Mouse (Mus musculus) myocyte (in vitro differentiated cells): ENCODE measurements around the gene Ttyh2. TPM values are rescaled to one million over a fixed set of nuclear protein-coding genes. Genes with fewer than 3 reads are reported as not detected.

Experiments
- H3K27me3 ChIP-seq: one replicate; pipeline ENCODE4 v1.6.1; 2011; ENCODE audit not compliant: control insufficient read depth, insufficient read depth, insufficient read length
- H3K36me3 ChIP-seq: one replicate; pipeline ENCODE4 v1.6.1; 2011; ENCODE audit not compliant: control insufficient read depth, insufficient read depth
- H3K4me2 ChIP-seq: one replicate; pipeline ENCODE4 v1.6.1; 2011; ENCODE audit warnings: low read depth, control low read depth
- H3K4me3 ChIP-seq: one replicate; pipeline ENCODE4 v1.5.1; 2011; ENCODE audit warnings: mild to moderate bottlenecking, control low read depth, moderate library complexity
- H3K79me2 ChIP-seq: one replicate; pipeline ENCODE4 v1.6.1; 2011; ENCODE audit not compliant: control insufficient read depth, insufficient read depth
- H3ac ChIP-seq: one replicate; pipeline ENCODE4 v1.6.1; 2011; ENCODE audit not compliant: control insufficient read depth, insufficient read length
- CEBPB ChIP-seq: IDR thresholded peaks from 2 replicates; pipeline ENCODE4 v1.6.1; 2011; ENCODE audit warnings: mild to moderate bottlenecking, moderate library complexity; ENCODE audit not compliant: poor library complexity, insufficient read depth, severe bottlenecking
- E2F4 ChIP-seq: IDR thresholded peaks from one replicate; pipeline ENCODE4 v1.6.1; 2011; ENCODE audit warnings: mild to moderate bottlenecking, control low read depth, moderate library complexity; ENCODE audit not compliant: insufficient read depth
- MAX ChIP-seq: IDR thresholded peaks from one replicate; pipeline ENCODE4 v1.6.1; 2011; ENCODE audit warnings: low read depth, mild to moderate bottlenecking, control low read depth
- MYOD1 ChIP-seq, 3 experiments: IDR thresholded peaks; one replicate each; pipeline ENCODE4 v1.6.1; 2011; ENCODE audit warnings: control low read depth in 2 of 3, low read depth in 2 of 3, mild to moderate bottlenecking in 2 of 3, moderate library complexity in 1 of 3; ENCODE audit not compliant: insufficient read length in 2 of 3, control insufficient read depth in 1 of 3
- MYOG ChIP-seq, 3 experiments: IDR thresholded peaks; one replicate each; pipeline ENCODE4 v1.6.1; 2011; ENCODE audit warnings: control low read depth in 2 of 3, low read depth in 2 of 3, mild to moderate bottlenecking in 2 of 3; ENCODE audit not compliant: insufficient read length in 2 of 3, control insufficient read depth in 1 of 3, insufficient read depth in 1 of 3
- POLR2A ChIP-seq: IDR thresholded peaks from one replicate; pipeline ENCODE4 v1.6.1; 2011; ENCODE audit warnings: low read depth, mild to moderate bottlenecking, control low read depth, moderate library complexity; ENCODE audit not compliant: insufficient read length
- POLR2AphosphoS2 ChIP-seq: IDR thresholded peaks from one replicate; pipeline ENCODE4 v1.6.1; 2011; ENCODE audit warnings: low read depth, control low read depth; ENCODE audit not compliant: insufficient read length
- REST ChIP-seq: IDR thresholded peaks from one replicate; pipeline ENCODE4 v1.6.1; 2011; ENCODE audit warnings: mild to moderate bottlenecking, control low read depth, moderate library complexity; ENCODE audit not compliant: insufficient read depth, insufficient read length
- SRF ChIP-seq: IDR thresholded peaks from one replicate; pipeline ENCODE4 v1.6.1; 2011; ENCODE audit warnings: low read depth; ENCODE audit not compliant: control insufficient read depth, insufficient read length
- TCF12 ChIP-seq: IDR thresholded peaks from one replicate; pipeline ENCODE4 v1.6.1; 2011; ENCODE audit warnings: mild to moderate bottlenecking, control low read depth; ENCODE audit not compliant: poor library complexity, insufficient read depth, severe bottlenecking
- TCF3 ChIP-seq: IDR thresholded peaks from one replicate; pipeline ENCODE4 v1.6.1; 2011; ENCODE audit warnings: low read depth, control low read depth; ENCODE audit not compliant: insufficient read length
- USF1 ChIP-seq: IDR thresholded peaks from one replicate; pipeline ENCODE4 v1.6.1; 2011; ENCODE audit warnings: low read depth, mild to moderate bottlenecking, control low read depth, moderate library complexity
- polyA plus RNA-seq: library from polyadenylated mRNA; unstranded; fragments of >200 nt; fragmentation: generic; extraction: Trizol; gene quantifications from one replicate; pipeline ENCODE4 v1.2.1, GENCODE M21; 2012; ENCODE audit warnings: missing spikeins

Gene Ttyh2
- polyA plus RNA-seq, 1 experiment = 40.6 TPM

DNA sequence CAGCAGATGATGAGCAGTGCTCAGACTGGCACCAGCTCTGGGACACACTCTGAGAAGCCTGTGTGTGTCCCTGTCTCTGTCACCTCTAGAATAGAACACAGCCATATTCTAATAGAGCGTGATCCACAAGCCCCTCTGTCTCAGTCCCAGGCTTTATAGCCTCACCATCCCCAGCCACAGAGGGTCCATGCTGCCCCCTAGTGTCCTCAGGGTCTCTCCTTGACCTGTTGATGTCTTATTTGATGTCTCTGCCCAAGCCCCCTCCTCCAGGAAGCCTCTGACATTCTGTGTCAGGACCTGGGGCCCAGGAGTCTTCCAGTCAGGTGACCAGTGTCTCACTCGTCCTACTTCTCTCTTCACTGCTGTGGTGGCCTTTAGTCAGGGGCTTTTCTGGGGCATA lies 31.1 kb upstream of the Ttyh2 start:
- no peaks in the 10 kb centered on the region for H3K79me2 ChIP-seq
- TF ChIP-seq MAX (no peak), SRF (no peak), POLR2A (no peak), E2F4 (no peak), REST (no peak), USF1 (no peak), TCF12 (no peak), MYOG (IDR thresholded peaks at IDR 0.05; ENCODE audit: control insufficient read depth in 1 of 3, insufficient read depth in 1 of 3, insufficient read length in 2 of 3, low read depth in 2 of 3) (no peak), CEBPB (no peak), TCF3 (no peak), MYOD1 (IDR thresholded peaks at IDR 0.05; ENCODE audit: control insufficient read depth in 1 of 3, insufficient read length in 2 of 3, low read depth in 2 of 3) (no peak), POLR2AphosphoS2 (no peak)
- H3K4me3 ChIP-seq = no peak overlapping the region
- no peaks in the 10 kb centered on the region for H3K36me3 ChIP-seq
- H3K27me3 ChIP-seq = peaks cover 10% of the 10 kb centered on the region
- H3ac ChIP-seq = no peak overlapping the region
- no peak overlapping the region for H3K4me2 ChIP-seq

DNA sequence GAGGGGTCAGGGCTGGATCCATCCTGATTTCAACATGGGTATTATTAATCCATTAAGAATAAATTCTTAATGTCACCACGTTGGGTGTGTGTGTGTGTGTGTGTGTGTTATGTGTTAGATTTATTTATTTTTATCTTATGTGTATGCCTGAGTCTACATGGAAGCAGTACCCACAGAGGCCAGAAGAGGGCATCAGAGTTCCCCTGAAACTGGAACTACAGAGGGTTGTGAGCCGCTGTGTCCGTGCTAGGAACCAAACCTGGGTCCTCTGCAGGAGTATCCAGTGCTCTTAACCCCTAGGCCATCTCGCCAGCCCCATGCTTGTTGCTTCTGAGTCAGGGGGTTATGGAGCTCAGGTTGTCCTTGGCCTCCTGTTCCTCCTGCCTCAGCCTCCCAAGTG lies 25.7 kb upstream of the Ttyh2 start:
- H3K79me2 ChIP-seq = no peaks in the 10 kb centered on the region
- TF ChIP-seq TCF12 (no peak), MYOD1 (IDR thresholded peaks at IDR 0.05; ENCODE audit: control insufficient read depth in 1 of 3, insufficient read length in 2 of 3, low read depth in 2 of 3) (no peak), MYOG (IDR thresholded peaks at IDR 0.05; ENCODE audit: control insufficient read depth in 1 of 3, insufficient read depth in 1 of 3, insufficient read length in 2 of 3, low read depth in 2 of 3) (no peak), REST (no peak), MAX (no peak), E2F4 (no peak), USF1 (no peak), CEBPB (no peak), POLR2A (no peak), SRF (no peak), POLR2AphosphoS2 (no peak), TCF3 (no peak)
- H3K36me3 ChIP-seq = no peaks in the 10 kb centered on the region
- no peaks in the 10 kb centered on the region for H3K27me3 ChIP-seq
- no peak overlapping the region for H3K4me2 ChIP-seq
- H3K4me3 ChIP-seq = no peak overlapping the region
- no peak overlapping the region for H3ac ChIP-seq

DNA sequence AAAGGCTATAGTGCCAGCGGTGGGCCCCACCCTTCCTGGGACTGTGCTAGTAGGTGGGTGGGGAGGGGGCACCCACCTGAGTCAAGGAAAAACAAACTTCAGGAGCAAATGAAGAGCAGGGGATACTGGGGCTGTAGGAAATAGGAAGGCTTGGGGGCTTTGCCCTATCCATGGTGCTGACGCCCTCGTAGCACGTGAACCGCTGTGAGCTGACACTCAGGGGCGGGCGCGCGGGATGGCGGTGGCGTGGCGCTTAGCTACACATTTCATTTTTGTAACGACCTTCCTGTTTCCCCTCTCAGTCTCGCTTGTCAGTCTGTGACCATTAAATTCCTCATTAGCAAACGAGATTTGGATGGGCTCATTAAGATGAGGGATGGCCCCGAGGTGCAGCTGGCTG lies 22.7 kb upstream of the Ttyh2 start:
- H3K4me3 ChIP-seq = no peak overlapping the region
- no peaks in the 10 kb centered on the region for H3K36me3 ChIP-seq
- no peak overlapping the region for H3ac ChIP-seq
- H3K79me2 ChIP-seq = no peaks in the 10 kb centered on the region
- peaks cover 12% of the 10 kb centered on the region for H3K27me3 ChIP-seq
- no peak overlapping the region for H3K4me2 ChIP-seq
- no peak for TF ChIP-seq MYOG (IDR thresholded peaks at IDR 0.05; ENCODE audit: control insufficient read depth in 1 of 3, insufficient read depth in 1 of 3, insufficient read length in 2 of 3, low read depth in 2 of 3)
- TF ChIP-seq REST = peak; percentile 81
- no peak for TF ChIP-seq MYOD1 (IDR thresholded peaks at IDR 0.05; ENCODE audit: control insufficient read depth in 1 of 3, insufficient read length in 2 of 3, low read depth in 2 of 3)
- TF ChIP-seq MAX = no peak
- no peak for TF ChIP-seq SRF
- TF ChIP-seq USF1 = no peak
- TF ChIP-seq TCF12 = no peak

DNA sequence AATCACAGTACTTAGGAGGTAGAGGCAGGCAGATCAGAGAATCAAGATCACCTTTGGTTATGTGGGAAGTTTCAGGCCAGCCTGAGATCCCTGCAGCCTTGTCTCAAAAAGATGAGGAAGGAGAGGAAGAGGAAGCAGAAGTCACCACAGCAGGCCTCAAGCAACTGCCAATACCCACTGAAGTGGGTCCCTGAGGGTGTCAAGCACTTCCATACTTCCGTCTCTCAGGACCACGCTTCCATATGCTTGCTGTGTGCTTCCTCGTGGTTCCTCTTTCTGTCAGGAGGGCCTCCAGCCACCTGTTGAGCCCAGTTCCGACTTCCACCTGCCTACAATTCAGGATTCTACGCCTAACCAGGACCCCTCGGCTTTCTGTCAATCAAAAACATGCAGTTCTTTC lies 21.6 kb upstream of the Ttyh2 start:
- Histone ChIP-seq H3ac (no peak overlapping the region), H3K4me3 (no peak overlapping the region), H3K27me3 (peaks cover 14% of the 10 kb centered on the region), H3K79me2 (no peaks in the 10 kb centered on the region), H3K36me3 (no peaks in the 10 kb centered on the region), H3K4me2 (no peak overlapping the region)
- no peak for TF ChIP-seq MYOG (IDR thresholded peaks at IDR 0.05; ENCODE audit: control insufficient read depth in 1 of 3, insufficient read depth in 1 of 3, insufficient read length in 2 of 3, low read depth in 2 of 3)
- TF ChIP-seq USF1 = no peak
- TF ChIP-seq TCF3 = no peak
- TF ChIP-seq MYOD1 (IDR thresholded peaks at IDR 0.05; ENCODE audit: control insufficient read depth in 1 of 3, insufficient read length in 2 of 3, low read depth in 2 of 3) = no peak
- TF ChIP-seq MAX = no peak
- no peak for TF ChIP-seq CEBPB
- no peak for TF ChIP-seq POLR2AphosphoS2
- TF ChIP-seq TCF12 = no peak
- TF ChIP-seq REST = no peak
- TF ChIP-seq POLR2A = no peak
- no peak for TF ChIP-seq SRF
- no peak for TF ChIP-seq E2F4

DNA sequence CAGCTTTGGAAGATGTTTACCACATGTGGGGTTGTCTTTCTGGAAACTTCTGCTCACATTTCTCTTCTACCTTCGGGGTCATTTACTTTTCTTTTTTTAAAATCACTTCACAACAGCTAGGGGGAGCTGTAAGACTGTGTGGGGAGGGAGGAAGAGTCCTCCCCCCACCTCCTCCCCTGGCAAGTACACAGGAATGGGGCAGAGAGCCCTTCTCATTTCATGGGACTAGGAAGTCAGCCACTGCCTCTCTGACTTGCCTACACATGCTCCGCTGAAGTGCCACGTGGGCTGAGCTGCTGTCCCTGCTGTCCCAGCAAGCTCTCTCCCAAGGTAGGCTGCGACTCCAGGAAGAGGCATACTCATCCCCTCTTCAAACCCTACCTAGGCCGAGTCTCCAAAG lies 20.7 kb upstream of the Ttyh2 start:
- Histone ChIP-seq H3K27me3 (peaks cover 14% of the 10 kb centered on the region), H3K4me2 (no peak overlapping the region), H3K79me2 (no peaks in the 10 kb centered on the region), H3K4me3 (no peak overlapping the region), H3ac (no peak overlapping the region), H3K36me3 (no peaks in the 10 kb centered on the region)
- no peak for TF ChIP-seq POLR2A
- no peak for TF ChIP-seq MYOD1 (IDR thresholded peaks at IDR 0.05; ENCODE audit: control insufficient read depth in 1 of 3, insufficient read length in 2 of 3, low read depth in 2 of 3)
- no peak for TF ChIP-seq TCF3
- TF ChIP-seq MAX = no peak
- TF ChIP-seq REST = no peak
